Mouse (Mus musculus) limb, embryonic 11.5 days (tissue): ENCODE measurements at regions not wholly inside any gene's neighbourhood (a gene's known extent, or its start where the extent isn't known, plus 50 kb on each side); places are given as distances from the start of the nearest gene placed in this dataset.

Experiments
- ATAC-seq: fragments of 200-750 bp; cut with Nextera tagmentation; 2 replicates; pipeline ENCODE4 v1.8.0; 2017; ENCODE audit warnings: low read depth; ENCODE audit not compliant: insufficient number of reproducible peaks, low FRiP score, low TSS enrichment
- DNase-seq: peaks from one replicate; pipeline ENCODE4 v3.0.0-alpha.2; 2015; ENCODE audit warnings: low spot score
- H3K27ac ChIP-seq: fragments of 300-500 bp; sonication (generic); replicated peaks from 2 replicates; pipeline ENCODE4 v1.5.1; 2014; ENCODE audit warnings: low read depth, mild to moderate bottlenecking, low read length
- H3K27me3 ChIP-seq: fragments of 300-500 bp; sonication (generic); 2 replicates; pipeline ENCODE4 v1.6.1; 2014; ENCODE audit warnings: mild to moderate bottlenecking, low read length, mixed read lengths; ENCODE audit not compliant: control insufficient read depth, insufficient read depth
- H3K36me3 ChIP-seq: fragments of 300-500 bp; sonication (generic); 2 replicates; pipeline ENCODE4 v1.6.1; 2014; ENCODE audit warnings: mild to moderate bottlenecking, low read length, moderate library complexity, mixed read lengths; ENCODE audit not compliant: control insufficient read depth, insufficient read depth
- H3K4me1 ChIP-seq: fragments of 300-500 bp; sonication (generic); 2 replicates; pipeline ENCODE4 v1.6.1; 2014; ENCODE audit warnings: low read length, mixed read lengths; ENCODE audit not compliant: control insufficient read depth, insufficient read depth
- H3K4me2 ChIP-seq: fragments of 300-500 bp; sonication (generic); 2 replicates; pipeline ENCODE4 v1.6.1; 2014; ENCODE audit warnings: low read depth, mild to moderate bottlenecking, moderate library complexity; ENCODE audit not compliant: severe bottlenecking
- H3K4me3 ChIP-seq: fragments of 300-500 bp; sonication (generic); 2 replicates; pipeline ENCODE4 v1.5.1; 2014; ENCODE audit warnings: low read depth, low read length
- H3K9ac ChIP-seq: fragments of 300-500 bp; sonication (generic); 2 replicates; pipeline ENCODE4 v1.6.1; 2014; ENCODE audit warnings: mild to moderate bottlenecking, low read length
- H3K9me3 ChIP-seq: fragments of 300-500 bp; sonication (generic); 2 replicates; pipeline ENCODE4 v1.6.1; 2016; ENCODE audit warnings: low read length; ENCODE audit not compliant: control insufficient read depth
- WGBS: fragments of 180-500 bp; shearing (Covaris S2); extraction: QIAGEN DNeasy Blood & Tissue Kit; methylation state at CpG from one replicate; pipeline ENCODE4 v1.1.7; 2014; 5-methylcytosine and 5-hydroxymethylcytosine counted together

DNA sequence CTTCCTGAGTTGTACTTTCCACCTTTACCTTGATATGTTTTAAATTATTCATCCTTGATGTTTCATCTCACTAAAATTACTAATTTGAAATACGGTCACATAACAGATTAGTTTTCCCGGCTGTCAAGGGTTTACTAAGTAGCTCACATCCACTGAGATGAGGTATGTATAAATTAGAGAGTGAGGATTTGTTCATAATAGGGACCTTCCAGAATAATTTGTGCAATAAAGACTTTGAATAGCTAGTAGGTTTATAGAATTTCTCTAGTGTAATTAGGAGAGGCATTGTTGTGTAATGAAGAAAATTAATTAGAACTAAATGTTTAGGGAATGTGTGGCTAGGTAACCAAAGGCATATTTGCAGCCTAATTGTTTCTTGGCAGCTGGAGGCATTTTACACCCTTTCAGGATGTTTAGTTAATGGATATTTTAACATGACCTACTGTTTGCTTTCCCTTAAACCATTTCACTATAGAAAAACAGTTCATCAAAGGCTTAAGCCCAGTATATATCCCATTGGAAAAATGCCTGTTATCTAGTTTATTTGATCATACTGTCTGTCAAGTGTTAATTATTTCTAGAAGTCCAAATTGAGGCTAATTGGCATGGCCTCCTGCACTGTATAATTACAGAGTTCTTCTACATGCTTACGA lies 70.8 kb downstream of the Mat2b start:
- ATAC-seq = no peak
- H3K9ac ChIP-seq = no peak overlapping the region
- H3K4me1 ChIP-seq = no peaks in the 10 kb centered on the region
- DNase-seq = no peak
- no peaks in the 10 kb centered on the region for H3K36me3 ChIP-seq
- H3K4me2 ChIP-seq = no peak overlapping the region
- no peak overlapping the region for H3K4me3 ChIP-seq
- no peaks in the 10 kb centered on the region for H3K27me3 ChIP-seq
- no peaks in the 10 kb centered on the region for H3K9me3 ChIP-seq
- no peak overlapping the region for H3K27ac ChIP-seq
- 70% methylated on average over 3 of the region's 3 CpGs for WGBS

DNA sequence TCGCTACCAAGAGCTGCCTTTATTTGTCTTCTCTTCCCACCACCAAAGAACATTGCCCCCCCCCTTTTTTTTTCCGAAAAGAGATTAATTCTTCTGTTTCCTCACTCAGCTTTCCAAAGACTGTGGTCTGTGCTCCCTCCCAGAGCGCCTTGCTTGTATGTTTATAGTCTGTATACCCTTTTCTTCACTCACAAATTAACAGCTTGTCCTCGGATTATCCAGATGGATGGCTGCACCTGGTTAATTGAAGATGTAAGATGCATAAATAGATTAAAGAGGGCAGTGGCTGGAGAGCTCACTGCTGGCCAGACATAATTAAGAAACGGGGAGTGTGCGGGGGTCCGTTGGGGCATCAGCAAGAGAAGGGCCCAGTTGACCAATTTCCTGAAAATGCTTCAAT lies 75.0 kb downstream of the Mat2b start:
- no peaks in the 10 kb centered on the region for H3K4me1 ChIP-seq
- no peaks in the 10 kb centered on the region for H3K9me3 ChIP-seq
- no peak overlapping the region for H3K4me2 ChIP-seq
- H3K36me3 ChIP-seq = no peaks in the 10 kb centered on the region
- no peak for ATAC-seq
- H3K9ac ChIP-seq = no peak overlapping the region
- 72% methylated on average over 7 of the region's 7 CpGs for WGBS
- no peak overlapping the region for H3K4me3 ChIP-seq
- DNase-seq = no peak
- H3K27me3 ChIP-seq = no peaks in the 10 kb centered on the region
- no peak overlapping the region for H3K27ac ChIP-seq

DNA sequence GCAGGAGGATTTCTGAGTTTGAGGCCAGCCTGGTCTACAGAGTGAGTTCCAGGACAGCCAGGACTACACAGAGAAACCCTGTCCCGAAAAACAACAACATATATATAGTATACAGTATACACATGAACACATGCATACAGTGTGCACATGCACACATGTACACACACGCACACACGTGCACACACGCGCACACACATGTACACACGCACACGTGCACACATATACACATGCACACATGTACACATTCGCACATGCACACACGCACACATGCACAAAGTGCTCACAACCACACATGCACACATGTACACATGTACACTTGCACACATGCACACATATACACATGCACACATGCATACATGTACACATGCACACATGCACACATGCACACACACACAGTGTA lies 92.0 kb downstream of the Mat2b start:
- Histone ChIP-seq H3K9ac (no peak overlapping the region), H3K27ac (no peak overlapping the region), H3K9me3 (no peaks in the 10 kb centered on the region), H3K27me3 (no peaks in the 10 kb centered on the region), H3K4me2 (no peak overlapping the region), H3K4me1 (no peaks in the 10 kb centered on the region), H3K4me3 (no peak overlapping the region), H3K36me3 (no peaks in the 10 kb centered on the region)
- DNase-seq = no peak
- WGBS = 94% methylated on average over 9 of the region's 9 CpGs
- no peak; the same call in 1 of the 2 replicates for ATAC-seq

DNA sequence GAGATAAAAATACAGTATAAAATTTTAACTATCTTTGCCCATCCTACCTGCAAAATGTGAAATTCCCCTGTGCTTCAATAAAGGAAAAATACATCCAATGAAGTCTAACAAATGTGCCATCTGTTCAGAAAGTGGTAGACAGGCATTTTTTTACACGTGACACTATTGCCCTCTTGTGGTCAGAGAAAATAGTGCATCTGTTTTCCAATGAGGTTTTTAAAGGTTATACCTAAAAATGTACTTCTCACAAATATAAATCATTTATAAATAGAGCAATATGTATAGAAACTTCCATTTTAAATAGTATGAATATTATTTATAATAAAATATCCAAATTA lies 93.5 kb downstream of the Mat2b start:
- no peak overlapping the region for H3K4me2 ChIP-seq

DNA sequence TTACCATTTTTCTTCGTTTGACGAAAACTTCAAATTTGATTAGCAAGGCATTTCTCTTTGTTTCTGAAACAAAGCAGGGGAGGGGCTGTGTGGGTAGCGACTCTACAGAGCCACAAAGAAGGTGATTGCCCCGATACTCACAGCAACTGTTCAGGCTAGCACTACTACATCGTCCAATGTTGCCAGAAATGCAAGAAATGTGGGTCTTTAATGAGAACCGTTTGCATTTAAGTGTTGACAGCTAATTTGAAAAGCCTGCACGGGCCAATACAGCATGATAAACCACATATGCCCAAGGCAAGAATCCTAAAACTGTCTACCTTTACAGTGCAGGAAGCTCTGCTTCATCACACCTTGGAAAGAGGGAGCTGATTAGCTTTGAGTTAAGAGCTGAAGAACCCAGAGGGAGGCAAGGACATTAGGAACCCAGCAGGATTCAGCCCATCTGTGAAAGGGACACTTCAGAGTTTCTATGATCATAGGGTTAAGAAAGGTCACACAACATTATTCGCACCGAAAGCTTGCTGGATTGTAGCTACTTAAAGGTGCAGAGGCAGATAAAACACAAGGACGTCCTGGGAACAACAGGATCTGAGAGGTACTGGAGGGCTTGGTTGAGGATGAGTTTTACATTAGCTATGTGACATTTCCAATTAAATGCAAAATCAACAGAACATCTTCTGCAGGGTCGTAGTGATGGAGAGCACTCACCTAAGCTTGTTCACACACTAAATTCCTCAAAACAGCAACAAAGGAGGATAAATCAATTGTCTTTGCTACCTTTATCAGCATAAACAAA lies 94.0 kb downstream of the Mat2b start:
- DNase-seq (no peak), ATAC-seq (no peak)
- Histone ChIP-seq H3K4me3 (no peak overlapping the region), H3K27ac (no peak overlapping the region), H3K4me2 (no peak overlapping the region), H3K4me1 (no peaks in the 10 kb centered on the region), H3K36me3 (no peaks in the 10 kb centered on the region), H3K9me3 (no peaks in the 10 kb centered on the region), H3K9ac (no peak overlapping the region), H3K27me3 (no peaks in the 10 kb centered on the region)
- WGBS = 12% methylated on average over 11 of the region's 11 CpGs

More for the DNA sequence above, 93.5 kb downstream of the Mat2b start:
- Histone ChIP-seq H3K36me3 (no peaks in the 10 kb centered on the region), H3K27me3 (no peaks in the 10 kb centered on the region), H3K9ac (no peak overlapping the region), H3K4me3 (no peak overlapping the region), H3K27ac (no peak overlapping the region), H3K9me3 (no peaks in the 10 kb centered on the region), H3K4me1 (no peaks in the 10 kb centered on the region)
- ATAC-seq = no peak
- peak; percentile 54 for DNase-seq
- 0% methylated on average over 1 of the region's 1 CpGs for WGBS

DNA sequence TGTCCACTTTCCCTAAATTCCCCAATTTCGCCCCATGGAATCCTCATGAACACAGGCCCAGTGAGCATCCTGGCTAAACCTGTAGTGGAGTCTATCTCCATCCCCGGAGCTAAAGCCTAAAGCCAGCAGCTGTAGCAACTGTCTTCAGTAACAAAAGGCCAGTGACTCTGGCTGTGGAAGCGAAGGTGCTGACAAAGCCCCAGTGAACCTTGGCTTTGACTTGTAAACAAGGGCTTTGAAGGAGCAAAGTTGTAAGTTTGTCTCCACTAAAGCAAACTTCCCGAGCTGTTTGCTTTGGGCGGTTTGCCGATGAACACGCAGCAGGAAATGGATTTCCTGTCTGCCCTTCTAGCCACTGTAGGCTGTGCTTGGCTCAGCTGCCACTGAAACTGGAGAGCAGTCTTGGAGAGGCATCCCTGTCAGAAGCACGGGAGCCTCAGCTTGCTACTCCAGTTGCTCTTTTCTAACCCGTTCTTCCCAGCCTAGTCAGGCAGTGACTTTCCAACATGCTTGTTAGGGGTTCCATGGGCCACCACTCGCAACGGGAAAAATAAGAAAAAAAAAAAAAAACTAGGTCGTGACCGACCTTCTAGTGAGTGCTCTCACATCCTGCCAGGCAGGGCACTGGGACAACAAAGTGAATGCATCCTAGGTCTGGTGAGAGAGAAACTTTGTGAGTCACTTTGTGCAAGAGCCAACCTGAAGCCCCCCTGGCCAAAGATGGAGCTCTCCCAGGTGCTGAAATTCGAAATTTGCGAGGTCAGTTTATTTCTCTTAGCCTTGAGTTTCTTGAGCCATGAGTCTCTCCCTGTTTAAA lies 94.8 kb downstream of the Mat2b start:
- Histone ChIP-seq H3K4me1 (no peaks in the 10 kb centered on the region), H3K27me3 (no peaks in the 10 kb centered on the region), H3K4me3 (no peak overlapping the region), H3K36me3 (no peaks in the 10 kb centered on the region), H3K9me3 (no peaks in the 10 kb centered on the region), H3K9ac (no peak overlapping the region), H3K4me2 (no peak overlapping the region), H3K27ac (no peak overlapping the region)
- DNase-seq (peak; percentile 88), ATAC-seq (peak; percentile 51; the same call in 1 of the 2 replicates)
- 10% methylated on average over 15 of the region's 15 CpGs for WGBS

DNA sequence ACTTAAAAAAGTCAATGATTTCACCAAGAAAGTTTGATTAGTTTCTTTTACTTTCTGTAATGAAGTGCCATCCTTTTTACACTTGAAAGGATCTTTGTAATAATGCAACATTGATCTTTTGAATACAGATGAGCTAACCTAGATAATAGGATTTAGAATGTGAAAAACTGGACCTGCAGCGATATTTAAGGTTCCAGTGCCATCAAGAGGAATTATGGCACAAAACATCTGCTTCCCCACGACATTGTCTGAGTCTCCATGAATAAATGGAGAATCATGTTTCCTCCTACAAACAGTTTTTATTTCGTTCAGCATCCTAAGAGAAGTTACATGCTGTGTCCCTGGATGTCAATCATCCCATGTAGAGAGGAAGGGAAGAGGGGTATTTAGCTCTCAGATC lies 98.7 kb downstream of the Mat2b start:
- Histone ChIP-seq H3K36me3 (no peaks in the 10 kb centered on the region), H3K4me3 (no peak overlapping the region), H3K9ac (no peak overlapping the region), H3K9me3 (no peaks in the 10 kb centered on the region), H3K4me2 (no peak overlapping the region), H3K27me3 (no peaks in the 10 kb centered on the region), H3K27ac (no peak overlapping the region), H3K4me1 (no peaks in the 10 kb centered on the region)
- DNase-seq (no peak), ATAC-seq (no peak)
- WGBS = 69% methylated on average over 3 of the region's 3 CpGs

DNA sequence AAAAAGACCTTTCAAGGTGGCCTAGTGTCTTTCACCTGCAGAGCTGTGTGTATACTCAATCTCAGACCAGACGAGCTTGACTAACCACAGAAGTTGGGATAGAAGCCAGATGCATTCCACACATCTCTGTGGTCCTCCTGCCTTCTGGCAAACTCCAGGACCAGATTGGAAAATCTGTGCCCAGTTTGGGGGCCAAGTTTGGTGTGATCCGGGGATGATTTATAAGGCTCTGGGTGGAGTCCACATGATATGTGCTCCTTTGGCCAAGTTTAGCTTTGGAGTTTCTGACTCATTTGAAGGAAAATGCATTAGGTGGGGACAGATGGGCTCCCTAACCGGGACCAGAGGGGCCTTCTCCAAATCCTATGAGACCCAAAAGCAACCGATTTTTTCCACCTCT lies 102.9 kb downstream of the Mat2b start:
- 79% methylated on average over 4 of the region's 4 CpGs for WGBS
- H3K4me2 ChIP-seq = no peak overlapping the region
- no peaks in the 10 kb centered on the region for H3K9me3 ChIP-seq
- ATAC-seq (no peak), DNase-seq (no peak)
- no peaks in the 10 kb centered on the region for H3K36me3 ChIP-seq
- H3K4me1 ChIP-seq = no peaks in the 10 kb centered on the region
- no peak overlapping the region for H3K9ac ChIP-seq
- no peak overlapping the region for H3K4me3 ChIP-seq
- H3K27me3 ChIP-seq = no peaks in the 10 kb centered on the region
- no peak overlapping the region for H3K27ac ChIP-seq
